Mouse (Mus musculus): ENCODE data around the gene Ifitm5. TPM values are rescaled to one million over a fixed set of nuclear protein-coding genes. Genes with fewer than 3 reads are reported as not detected.

Ifitm5 gene
- total and polyA plus RNA-seq, 3 experiments, result 0.31 to 1.1 TPM; not detected in 1

DNA sequence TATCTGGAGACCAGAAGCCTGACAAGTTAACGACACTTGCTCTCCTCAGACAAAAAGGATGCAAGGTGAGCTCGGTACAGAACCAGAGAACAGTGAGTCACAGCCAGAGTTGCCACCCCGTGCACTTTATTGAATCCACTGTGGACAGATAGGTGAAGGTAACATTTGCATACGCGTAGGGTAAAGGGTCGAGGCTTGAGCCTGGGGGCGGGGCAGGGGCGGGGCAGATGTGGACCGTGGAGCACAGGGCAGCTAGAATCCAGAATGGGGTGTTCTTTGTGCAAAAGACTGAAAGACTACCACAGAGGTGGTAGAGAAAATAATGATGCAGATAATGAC, 4.6 kb upstream of the Ifitm5 start:
- TF ChIP-seq KAT2A (conservative IDR thresholded peaks at IDR 0.05; ENCODE audit: low read depth, low read length) (no peak), TBP (IDR thresholded peaks at IDR 0.05; ENCODE audit: low read depth, low read length) (no peak), ELF1 (IDR thresholded peaks at IDR 0.05; ENCODE audit: low read depth, low read length) (no peak), ZNF384 (IDR thresholded peaks at IDR 0.05; ENCODE audit: low read depth, low read length) (no peak)
- H3K4me3 ChIP-seq (ENCODE audit: control insufficient read depth in 1 of 2, insufficient read depth in 1 of 2, low read depth in 2 of 2, low read length in 2 of 2), result peak overlapping the region; percentile 69 to 70
- no peaks in the 10 kb centered on the region for H3K27me3 ChIP-seq (ENCODE audit: control insufficient read depth in 1 of 2, insufficient read depth in 2 of 2, low read length in 2 of 2)
- no peaks in the 10 kb centered on the region for H3K9me3 ChIP-seq (replicated peaks; ENCODE audit: insufficient read depth, low read length)
- H3K27ac ChIP-seq (ENCODE audit: control insufficient read depth, low read depth, low read length), result peak overlapping the region; percentile 22
- no peak for DNase-seq (ENCODE audit: low read depth, low spot score)
- peaks cover 29% of the 10 kb centered on the region for H3K79me2 ChIP-seq (ENCODE audit: control insufficient read depth, insufficient read depth, low read length, poor library complexity)
- peaks cover 0 to 21% of the 10 kb centered on the region in 2 experiments; a peak in 3 of 4 replicates for H3K4me1 ChIP-seq (ENCODE audit: control insufficient read depth in 1 of 2, insufficient read depth in 2 of 2, low read length in 2 of 2)
- peaks cover 0 to 14% of the 10 kb centered on the region in 2 experiments; a peak in 2 of 4 replicates for H3K36me3 ChIP-seq (ENCODE audit: control insufficient read depth in 1 of 2, insufficient read depth in 2 of 2, low read length in 2 of 2)
- H3K9ac ChIP-seq (ENCODE audit: control insufficient read depth, low read depth, low read length, poor library complexity, severe bottlenecking), result peak overlapping the region; percentile 63

DNA sequence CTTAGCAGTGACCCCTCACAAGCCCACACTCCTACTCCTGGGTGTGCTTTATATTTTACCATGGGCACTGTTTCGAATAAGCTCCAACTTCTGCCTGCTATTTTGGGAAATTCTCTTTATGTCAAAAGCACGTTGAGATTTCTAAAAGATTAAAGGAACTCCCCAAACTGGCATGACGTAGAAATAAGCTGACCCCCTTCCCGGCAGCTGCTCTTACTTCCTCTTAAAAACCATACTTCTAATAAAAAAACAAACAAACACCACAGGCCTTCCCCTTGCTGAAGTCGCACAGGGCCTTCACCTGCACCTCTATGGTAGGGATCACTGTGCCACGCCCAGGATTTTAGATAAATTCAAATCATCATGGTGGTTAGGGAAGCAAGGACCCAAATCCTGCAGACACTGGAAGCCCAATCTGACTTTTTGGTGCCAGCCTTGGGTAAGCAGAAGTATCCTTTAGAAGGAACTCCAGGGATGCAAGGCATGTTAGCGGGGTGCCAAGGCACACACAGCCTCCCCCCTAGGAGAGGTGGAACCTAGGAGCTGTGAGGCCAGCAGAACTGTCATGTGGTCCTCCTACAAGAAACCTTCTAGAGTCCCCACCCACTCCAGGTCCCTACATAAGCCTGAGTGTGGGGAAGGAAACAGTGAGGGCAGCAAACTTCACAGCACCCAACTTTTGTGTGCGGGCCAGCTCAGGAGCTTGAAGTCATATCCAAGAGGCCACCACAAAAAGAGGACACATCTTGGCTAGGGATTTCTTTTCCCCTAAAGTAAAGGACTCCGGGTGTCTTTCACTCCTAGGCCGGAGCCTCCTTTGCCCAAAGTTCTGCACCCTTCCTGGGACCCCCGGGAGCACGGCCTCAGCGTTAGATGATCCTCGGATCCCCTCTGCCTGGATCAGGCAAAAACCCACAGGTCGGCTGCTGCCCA, 4.0 kb upstream of the Ifitm5 start:
- peak overlapping the region; percentile 22; the same call in 1 of the 2 replicates for H3K27ac ChIP-seq (ENCODE audit: control insufficient read depth, low read depth, low read length)
- H3K36me3 ChIP-seq (ENCODE audit: control insufficient read depth in 1 of 2, insufficient read depth in 2 of 2, low read length in 2 of 2), result peaks cover 0 to 14% of the 10 kb centered on the region in 2 experiments; a peak in 2 of 4 replicates
- peak; percentile 58 for DNase-seq (ENCODE audit: low read depth, low spot score)
- H3K27me3 ChIP-seq (ENCODE audit: control insufficient read depth in 1 of 2, insufficient read depth in 2 of 2, low read length in 2 of 2), result no peaks in the 10 kb centered on the region
- TF ChIP-seq CTCF (IDR thresholded peaks at IDR 0.05 in 2 of 3, conservative IDR thresholded peaks at IDR 0.05 in 1 of 3; ENCODE audit: control insufficient read depth in 1 of 3, insufficient read depth in 1 of 3, low read depth in 2 of 3, low read length in 3 of 3, poor library complexity in 1 of 3, severe bottlenecking in 1 of 3) (no peak), GABPA (IDR thresholded peaks at IDR 0.05; ENCODE audit: low read depth, low read length) (no peak), ETS1 (IDR thresholded peaks at IDR 0.05; ENCODE audit: low read depth, low read length) (peak; percentile 86), USF2 (IDR thresholded peaks at IDR 0.05; ENCODE audit: borderline replicate concordance in 1 of 2, insufficient read depth in 1 of 2, low read depth in 1 of 2, low read length in 2 of 2) (no peak), SMC3 (IDR thresholded peaks at IDR 0.05; ENCODE audit: low read depth, low read length) (no peak), ZKSCAN1 (IDR thresholded peaks at IDR 0.05; ENCODE audit: low read depth, low read length) (no peak), EP300 (IDR thresholded peaks at IDR 0.05; ENCODE audit: low read depth in 1 of 2, low read length in 2 of 2) (peak; percentile 24 to 33; a peak in 2 of 4 replicates), SIN3A (IDR thresholded peaks at IDR 0.05; ENCODE audit: low read length) (peak; percentile 88), POLR2A (IDR thresholded peaks at IDR 0.05; ENCODE audit: control insufficient read depth in 1 of 2, insufficient read depth in 1 of 2, low read depth in 1 of 2, low read length in 2 of 2, poor library complexity in 1 of 2) (0 out of 4 replicates have a peak, but pooled peaks of 1 of the 2 experiments have one; percentile 24), MYB (IDR thresholded peaks at IDR 0.05; ENCODE audit: low read depth, low read length) (no peak), MEF2A (IDR thresholded peaks at IDR 0.05; ENCODE audit: extremely low read depth, insufficient replicate concordance, low read depth, low read length, poor library complexity, severe bottlenecking) (0 out of 2 replicates have a peak, but pooled peaks have one; percentile 60), ELF1 (IDR thresholded peaks at IDR 0.05; ENCODE audit: low read depth, low read length) (peak; percentile 37; the same call in 1 of the 2 replicates), HCFC1 (IDR thresholded peaks at IDR 0.05; ENCODE audit: low read depth, low read length) (peak; percentile 33; the same call in 1 of the 2 replicates), MXI1 (IDR thresholded peaks at IDR 0.05; ENCODE audit: low read depth, low read length) (peak; percentile 76), ZC3H11A (IDR thresholded peaks at IDR 0.05; ENCODE audit: low read depth, low read length) (no peak)
- H3K79me2 ChIP-seq (ENCODE audit: control insufficient read depth, insufficient read depth, low read length, poor library complexity), result peaks cover 29% of the 10 kb centered on the region
- H3K9ac ChIP-seq (ENCODE audit: control insufficient read depth, low read depth, low read length, poor library complexity, severe bottlenecking), result peak overlapping the region; percentile 46
- H3K4me1 ChIP-seq (ENCODE audit: control insufficient read depth in 1 of 2, insufficient read depth in 2 of 2, low read length in 2 of 2), result peaks cover 0 to 21% of the 10 kb centered on the region in 2 experiments; a peak in 3 of 4 replicates
- H3K4me3 ChIP-seq (ENCODE audit: control insufficient read depth in 1 of 2, insufficient read depth in 1 of 2, low read depth in 2 of 2, low read length in 2 of 2), result peak overlapping the region; percentile 69 to 70
- no peaks in the 10 kb centered on the region for H3K9me3 ChIP-seq (replicated peaks; ENCODE audit: insufficient read depth, low read length)
